Mouse (Mus musculus) limb, embryonic 10.5 days (tissue): Measurements from ENCODE around the gene Cactin. TPM values are rescaled to one million over a fixed set of nuclear protein-coding genes. Genes with fewer than 3 reads are reported as not detected.
A peak's percentile ranks its signal among the peaks of the same experiment; 100 is the strongest.

Experiments used
- DNase-seq: peaks from one replicate; pipeline ENCODE4 v3.0.0-alpha.2; 2017; ENCODE audit warnings: low spot score
- H3K27ac ChIP-seq: fragments of 300-500 bp; sonication (generic); 2 replicates; pipeline ENCODE4 v1.5.1; 2016; ENCODE audit warnings: mild to moderate bottlenecking
- H3K27me3 ChIP-seq: fragments of 300-500 bp; sonication (generic); 2 replicates; pipeline ENCODE4 v1.6.1; 2016; ENCODE audit warnings: low read depth, mild to moderate bottlenecking; ENCODE audit not compliant: poor library complexity, severe bottlenecking
- H3K36me3 ChIP-seq: fragments of 300-500 bp; sonication (generic); 2 replicates; pipeline ENCODE4 v1.6.1; 2016; ENCODE audit warnings: mild to moderate bottlenecking, moderate library complexity
- H3K4me1 ChIP-seq: fragments of 300-500 bp; sonication (generic); 2 replicates; pipeline ENCODE4 v1.6.1; 2016
- H3K4me3 ChIP-seq: fragments of 300-500 bp; sonication (generic); 2 replicates; pipeline ENCODE4 v1.5.1; 2016; ENCODE audit warnings: mild to moderate bottlenecking, moderate library complexity
- H3K9me3 ChIP-seq: fragments of 300-500 bp; sonication (generic); replicated peaks from 2 replicates; pipeline ENCODE4 v1.6.1; 2016; ENCODE audit warnings: mild to moderate bottlenecking
- WGBS: fragments of 180-500 bp; shearing (Covaris S2); methylation state at CpG from one replicate; pipeline ENCODE4 v1.1.7; 2016; 5-methylcytosine and 5-hydroxymethylcytosine counted together
- polyA plus RNA-seq: library from polyadenylated mRNA; unstranded; fragments of >200 nt; fragmentation: Nextera tagmentation; extraction: Ambion mirVana; gene quantifications from 2 replicates; pipeline ENCODE4 v1.2.1, GENCODE M21; 2016

Cactin gene
- polyA plus RNA-seq, 1 experiment from 2014 or later: 62.5 TPM

- H3K27ac ChIP-seq: peak within 1 kb of the TSS; percentile 58; the same call in 1 of the 2 replicates
Observed at GRCm38 (mm10) chr10:81342686-81343505, 22.0 kb downstream of the Cactin start, which contains the start of gene Gipc3. Gene Gipc3 (minus strand): TSS chr10:81343266.

GRCm38 (mm10) chr10:81344421-81345161 is 23.7 kb downstream of the Cactin start:
- no peaks in the 10 kb centered on the region for H3K9me3 ChIP-seq
- H3K27ac ChIP-seq: no peak overlapping the region
- H3K36me3 ChIP-seq: peaks cover 32% of the 10 kb centered on the region
- H3K4me1 ChIP-seq: peaks cover 53% of the 10 kb centered on the region
- peak overlapping the region; percentile 11; the same call in 1 of the 2 replicates for H3K4me3 ChIP-seq
- H3K27me3 ChIP-seq: peaks cover 82% of the 10 kb centered on the region
- no peak for DNase-seq
- 58% methylated on average over 8 of the region's 8 CpGs for WGBS

More at GRCm38 (mm10) chr10:81342686-81343505, 22.0 kb downstream of the Cactin start, which contains the start of gene Gipc3:
- no peak for DNase-seq
- H3K36me3 ChIP-seq: peaks cover 20% of the 10 kb centered on the region
- H3K4me3 ChIP-seq: peak within 1 kb of the TSS; percentile 54
- H3K9me3 ChIP-seq: no peaks in the 10 kb centered on the region
- H3K4me1 ChIP-seq: peaks cover 41% of the 10 kb centered on the region
- 7% methylated on average over 67 of the region's 67 CpGs for WGBS
- H3K27me3 ChIP-seq: peaks cover 87% of the 10 kb centered on the region

GRCm38 (mm10) chr10:81345162-81345534 is 24.2 kb downstream of the Cactin start:
- Histone ChIP-seq H3K27ac (no peak overlapping the region), H3K9me3 (no peaks in the 10 kb centered on the region), H3K27me3 (peaks cover 78% of the 10 kb centered on the region), H3K4me1 (peaks cover 58% of the 10 kb centered on the region), H3K4me3 (peak overlapping the region; percentile 11; the same call in 1 of the 2 replicates), H3K36me3 (peaks cover 32% of the 10 kb centered on the region)
- no peak for DNase-seq
- 88% methylated on average over 4 of the region's 4 CpGs for WGBS

GRCm38 (mm10) chr10:81346453-81347067 is 25.7 kb downstream of the Cactin start:
- H3K9me3 ChIP-seq: no peaks in the 10 kb centered on the region
- peak overlapping the region; percentile 47 for H3K4me3 ChIP-seq
- 4% methylated on average over 55 of the region's 55 CpGs for whole genome bisulfite sequencing
- peaks cover 59% of the 10 kb centered on the region for H3K4me1 ChIP-seq
- peak overlapping the region; percentile 38 for H3K27ac ChIP-seq
- DNase-seq: peak; percentile 84
- peaks cover 64% of the 10 kb centered on the region for H3K27me3 ChIP-seq
- peaks cover 32% of the 10 kb centered on the region for H3K36me3 ChIP-seq

GRCm38 (mm10) chr10:81349146-81349545 is 28.2 kb downstream of the Cactin start:
- peaks cover 39% of the 10 kb centered on the region for H3K27me3 ChIP-seq
- peaks cover 32% of the 10 kb centered on the region for H3K36me3 ChIP-seq
- no peaks in the 10 kb centered on the region for H3K9me3 ChIP-seq
- H3K4me3 ChIP-seq: peak overlapping the region; percentile 97
- 6% methylated on average over 12 of the region's 12 CpGs for WGBS
- peak overlapping the region; percentile 95 for H3K27ac ChIP-seq
- no peak for DNase-seq
- peaks cover 61% of the 10 kb centered on the region for H3K4me1 ChIP-seq

- Histone ChIP-seq H3K27me3 (peaks cover 31% of the 10 kb centered on the region), H3K36me3 (peaks cover 32% of the 10 kb centered on the region), H3K4me3 (peak overlapping the region; percentile 97), H3K9me3 (no peaks in the 10 kb centered on the region), H3K27ac (peak overlapping the region; percentile 95), H3K4me1 (peaks cover 69% of the 10 kb centered on the region)
- WGBS: under 1% methylated on average over 29 of the region's 29 CpGs
- DNase-seq: no peak
Observed at GRCm38 (mm10) chr10:81349961-81350350, 29.1 kb downstream of the Cactin start.

- Histone ChIP-seq H3K27ac (peak within 1 kb of the TSS; percentile 95), H3K4me3 (peak within 1 kb of the TSS; percentile 97), H3K27me3 (peaks cover 25% of the 10 kb centered on the region), H3K4me1 (peaks cover 75% of the 10 kb centered on the region), H3K36me3 (peaks cover 27% of the 10 kb centered on the region), H3K9me3 (no peaks in the 10 kb centered on the region)
- under 1% methylated on average over 54 of the region's 54 CpGs for WGBS
- peak; percentile 99 for DNase-seq
Observed at GRCm38 (mm10) chr10:81350351-81351063, 29.6 kb downstream of the Cactin start, which contains the start of gene Hmg20b. Gene Hmg20b (minus strand): TSS chr10:81350480.

GRCm38 (mm10) chr10:81351678-81352291 is 30.9 kb downstream of the Cactin start:
- Histone ChIP-seq H3K4me1 (peaks cover 69% of the 10 kb centered on the region), H3K27me3 (peaks cover 27% of the 10 kb centered on the region), H3K27ac (no peak overlapping the region), H3K9me3 (no peaks in the 10 kb centered on the region), H3K4me3 (no peak overlapping the region), H3K36me3 (peaks cover 20% of the 10 kb centered on the region)
- DNase-seq: no peak
- 24% methylated on average over 9 of the region's 9 CpGs for WGBS

GRCm38 (mm10) chr10:81354738-81355477 is 34.0 kb downstream of the Cactin start:
- no peak overlapping the region for H3K4me3 ChIP-seq
- no peak overlapping the region for H3K27ac ChIP-seq
- peaks cover 70% of the 10 kb centered on the region for H3K4me1 ChIP-seq
- no peak for DNase-seq
- H3K36me3 ChIP-seq: no peaks in the 10 kb centered on the region
- peaks cover 30% of the 10 kb centered on the region for H3K27me3 ChIP-seq
- WGBS: 71% methylated on average over 9 of the region's 9 CpGs
- H3K9me3 ChIP-seq: no peaks in the 10 kb centered on the region

GRCm38 (mm10) chr10:81355533-81355932 is 34.6 kb downstream of the Cactin start:
- WGBS: 80% methylated on average over 4 of the region's 4 CpGs
- H3K4me1 ChIP-seq: peaks cover 68% of the 10 kb centered on the region

GRCm38 (mm10) chr10:81356352-81356990 is 35.6 kb downstream of the Cactin start:
- Histone ChIP-seq H3K27me3 (peaks cover 30% of the 10 kb centered on the region), H3K4me3 (peak overlapping the region; percentile 82), H3K9me3 (no peaks in the 10 kb centered on the region), H3K27ac (peak overlapping the region; percentile 61), H3K4me1 (peaks cover 71% of the 10 kb centered on the region), H3K36me3 (0 out of 2 replicates have a peak, but pooled peaks cover 6% of the 10 kb centered on the region)
- 59% methylated on average over 12 of the region's 12 CpGs for WGBS
- DNase-seq: no peak

More at GRCm38 (mm10) chr10:81355533-81355932, 34.6 kb downstream of the Cactin start:
- Histone ChIP-seq H3K4me3 (no peak overlapping the region), H3K27me3 (peaks cover 30% of the 10 kb centered on the region), H3K9me3 (no peaks in the 10 kb centered on the region), H3K36me3 (no peaks in the 10 kb centered on the region), H3K27ac (no peak overlapping the region)
- DNase-seq: no peak
